ENCODE assay signal across 21 mouse cellular contexts in the genomic region with DNA sequence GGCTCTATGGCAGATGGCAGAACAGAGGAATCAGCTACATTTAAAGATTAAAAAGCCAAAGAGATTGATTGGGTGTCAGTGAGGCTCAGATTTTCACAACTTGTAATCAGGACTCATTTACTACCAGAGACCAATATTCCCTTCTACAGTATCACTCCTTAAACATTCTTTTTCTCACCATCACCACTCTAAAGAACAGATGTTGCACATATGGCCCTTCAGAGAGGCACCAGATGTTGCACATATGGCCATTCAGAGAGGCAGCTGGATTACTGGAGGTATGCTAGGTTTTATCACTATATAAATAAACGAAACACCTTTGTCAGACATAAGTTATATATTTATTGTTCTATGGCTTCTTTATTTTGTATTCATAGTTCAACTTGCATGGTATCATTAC.
DNase-seq lines count a peak whose midpoint lies in the region; ATAC-seq lines count a peak whose summit lies in the region.
"Had no signal": no experiment of that assay in that cellular context is flagged by ENCODE, and none has a peak within 500 bp of the region (broad histone marks: within the 10 kb centered on the region; RNA-seq: fewer than 3 reads in every experiment).

No protein-coding gene starts in this region.

- DNase-seq in hindbrain, embryonic 11.5 days (ENCODE audit: low spot score): peak; percentile 10
- DNase-seq in embryo, embryonic 10.5 days (ENCODE audit: low spot score): peak; percentile 55
- DNase-seq in forelimb bud, embryonic 11.5 days (ENCODE audit: low read depth, low spot score): peak; percentile 83
- no peak for DNase-seq in lung, postnatal 4 days
- no peak for DNase-seq in adrenal gland, postnatal 25 days
- DNase-seq: adrenal gland, postnatal 10 days; cerebellum, adult 11-12 months; cerebellum, postnatal 10 days; gastrocnemius, adult 2 months; gastrocnemius, postnatal 25 days; heart, adult 11 months; heart, postnatal 10 days; heart, postnatal 4 days had no signal

- no peak overlapping the region for H3K9ac ChIP-seq in hindbrain, embryonic 11.5 days (ENCODE audit: low read depth, low read length)
- H3K9ac ChIP-seq in hindbrain, embryonic 12.5 days: no peak overlapping the region
- H3K9ac ChIP-seq in limb, embryonic 12.5 days (replicated peaks): no peak overlapping the region
- H3K9ac ChIP-seq in kidney, embryonic 16.5 days (replicated peaks; ENCODE audit: low read length): no peak overlapping the region
- H3K9ac ChIP-seq: embryonic facial prominence, embryonic 13.5 days; forebrain, embryonic 12.5 days; hindbrain, embryonic 14.5 days had no signal

- H3K36me3 ChIP-seq in hindbrain, embryonic 11.5 days (ENCODE audit: control insufficient read depth, insufficient read depth, low read length): no peaks in the 10 kb centered on the region
- H3K36me3 ChIP-seq in hindbrain, embryonic 12.5 days: no peaks in the 10 kb centered on the region
- H3K36me3 ChIP-seq in limb, embryonic 12.5 days: no peaks in the 10 kb centered on the region
- H3K36me3 ChIP-seq in kidney, embryonic 16.5 days (ENCODE audit: insufficient read depth, low read length): no peaks in the 10 kb centered on the region
- H3K36me3 ChIP-seq: embryonic facial prominence, embryonic 13.5 days; forebrain, embryonic 12.5 days had no signal

- H3K27ac ChIP-seq in hindbrain, embryonic 11.5 days (ENCODE audit: low read depth, low read length): no peak overlapping the region
- no peak overlapping the region for H3K27ac ChIP-seq in hindbrain, embryonic 12.5 days
- no peak overlapping the region for H3K27ac ChIP-seq in limb, embryonic 12.5 days
- H3K27ac ChIP-seq in kidney, embryonic 16.5 days (ENCODE audit: low read length): no peak overlapping the region
- H3K27ac ChIP-seq: embryonic facial prominence, embryonic 13.5 days; forebrain, embryonic 12.5 days; gastrocnemius, adult 2 months; hindbrain, embryonic 14.5 days had no signal

- no peaks in the 10 kb centered on the region for H3K4me1 ChIP-seq in hindbrain, embryonic 11.5 days (replicated peaks; ENCODE audit: control insufficient read depth, insufficient read depth, low read length)
- H3K4me1 ChIP-seq in hindbrain, embryonic 12.5 days: no peaks in the 10 kb centered on the region
- no peaks in the 10 kb centered on the region for H3K4me1 ChIP-seq in limb, embryonic 12.5 days (replicated peaks)
- no peaks in the 10 kb centered on the region for H3K4me1 ChIP-seq in kidney, embryonic 16.5 days (ENCODE audit: insufficient read depth, low read length)
- H3K4me1 ChIP-seq: embryonic facial prominence, embryonic 13.5 days; forebrain, embryonic 12.5 days had no signal

- H3K4me2 ChIP-seq in hindbrain, embryonic 11.5 days (replicated peaks; ENCODE audit: low read depth, low read length): no peak overlapping the region
- no peak overlapping the region for H3K4me2 ChIP-seq in hindbrain, embryonic 12.5 days (replicated peaks)
- no peak overlapping the region for H3K4me2 ChIP-seq in limb, embryonic 12.5 days
- H3K4me2 ChIP-seq in kidney, embryonic 16.5 days (replicated peaks; ENCODE audit: low read depth, low read length): no peak overlapping the region
- H3K4me2 ChIP-seq: embryonic facial prominence, embryonic 13.5 days; forebrain, embryonic 12.5 days; hindbrain, embryonic 14.5 days had no signal

- 74% methylated on average over 1 of the region's 1 CpGs for WGBS in hindbrain, embryonic 11.5 days
- WGBS in hindbrain, embryonic 12.5 days: 76% methylated on average over 1 of the region's 1 CpGs
- 18% methylated on average over 1 of the region's 1 CpGs for WGBS in limb, embryonic 12.5 days
- WGBS in kidney, embryonic 16.5 days: 70% methylated on average over 1 of the region's 1 CpGs

- no peaks in the 10 kb centered on the region for H3K27me3 ChIP-seq in hindbrain, embryonic 11.5 days (ENCODE audit: control insufficient read depth, insufficient read depth, low read length)
- no peaks in the 10 kb centered on the region for H3K27me3 ChIP-seq in hindbrain, embryonic 12.5 days
- H3K27me3 ChIP-seq in limb, embryonic 12.5 days: no peaks in the 10 kb centered on the region
- H3K27me3 ChIP-seq in kidney, embryonic 16.5 days (ENCODE audit: insufficient read depth, low read length): no peaks in the 10 kb centered on the region
- H3K27me3 ChIP-seq: embryonic facial prominence, embryonic 13.5 days; forebrain, embryonic 12.5 days had no signal

- no peaks in the 10 kb centered on the region for H3K9me3 ChIP-seq in hindbrain, embryonic 11.5 days (ENCODE audit: control insufficient read depth, low read length)
- H3K9me3 ChIP-seq in hindbrain, embryonic 12.5 days (replicated peaks): no peaks in the 10 kb centered on the region
- no peaks in the 10 kb centered on the region for H3K9me3 ChIP-seq in limb, embryonic 12.5 days
- H3K9me3 ChIP-seq in kidney, embryonic 16.5 days (ENCODE audit: low read length): no peaks in the 10 kb centered on the region
- H3K9me3 ChIP-seq: embryonic facial prominence, embryonic 13.5 days; forebrain, embryonic 12.5 days had no signal

- H3K4me3 ChIP-seq in hindbrain, embryonic 11.5 days (ENCODE audit: low read depth, low read length): no peak overlapping the region
- no peak overlapping the region for H3K4me3 ChIP-seq in hindbrain, embryonic 12.5 days
- H3K4me3 ChIP-seq in limb, embryonic 12.5 days (replicated peaks): no peak overlapping the region
- no peak overlapping the region for H3K4me3 ChIP-seq in kidney, embryonic 16.5 days (ENCODE audit: low read length)
- H3K4me3 ChIP-seq: embryonic facial prominence, embryonic 13.5 days; forebrain, embryonic 12.5 days; gastrocnemius, adult 2 months had no signal

- no peak for ATAC-seq in hindbrain, embryonic 11.5 days (ENCODE audit: low FRiP score)
- ATAC-seq in hindbrain, embryonic 12.5 days (ENCODE audit: low FRiP score): no peak
- peak; percentile 79; the same call in 1 of the 2 replicates for ATAC-seq in limb, embryonic 12.5 days (ENCODE audit: insufficient number of reproducible peaks, insufficient read depth, low FRiP score, low TSS enrichment, low read depth)
- ATAC-seq in kidney, embryonic 16.5 days (ENCODE audit: low FRiP score, low TSS enrichment): no peak
- ATAC-seq: forebrain, embryonic 16.5 days; intestine, embryonic 16.5 days had no signal

Comparison
In these comparisons a context has a peak if more than half of its experiments do, and no peak if none do; other contexts are left out.
1. DNase-seq: peak in hindbrain, embryonic 11.5 days (single experiment), embryo, embryonic 10.5 days (single experiment) and forelimb bud, embryonic 11.5 days (single experiment); none in lung, postnatal 4 days (0 of 2) and adrenal gland, postnatal 25 days (single experiment).